Mouse (Mus musculus): ENCODE measurements around the gene Nubp2.

Nubp2 gene

GRCm38 (mm10) chr17:24860076-24860475 lies 26.1 kb downstream of the Nubp2 start:
- no peak for DNase-seq

- no peak for DNase-seq
These were observed 27.2 kb downstream of the Nubp2 start for GRCm38 (mm10) chr17:24858967-24859366.

- no peak for DNase-seq
These were observed 28.2 kb downstream of the Nubp2 start for GRCm38 (mm10) chr17:24857831-24858470.

- no peak for DNase-seq
These were observed 29.6 kb downstream of the Nubp2 start for GRCm38 (mm10) chr17:24856589-24856988.

- no peak for DNase-seq
These were observed 30.2 kb downstream of the Nubp2 start for GRCm38 (mm10) chr17:24855838-24856464.

- no peak for DNase-seq
These were observed 34.6 kb downstream of the Nubp2 start for GRCm38 (mm10) chr17:24851381-24852125.

GRCm38 (mm10) chr17:24850773-24851127 lies 35.4 kb downstream of the Nubp2 start:
- no peak for DNase-seq

GRCm38 (mm10) chr17:24850065-24850772 lies 35.9 kb downstream of the Nubp2 start, which contains the start of gene Fahd1:
Gene Fahd1, minus strand, starts transcription at chr17:24850364.
- peak; percentile 96 to 97 for DNase-seq

GRCm38 (mm10) chr17:24849733-24850064 lies 36.5 kb downstream of the Nubp2 start:
- no peak for DNase-seq

- DNase-seq = no peak
These were observed 37.5 kb downstream of the Nubp2 start for GRCm38 (mm10) chr17:24848600-24849031.

GRCm38 (mm10) chr17:24847386-24847785 lies 38.8 kb downstream of the Nubp2 start:
- no peak for DNase-seq

- DNase-seq = no peak
These were observed 41.6 kb downstream of the Nubp2 start for GRCm38 (mm10) chr17:24844525-24844924.

GRCm38 (mm10) chr17:24842631-24843030 lies 43.5 kb downstream of the Nubp2 start:
- DNase-seq = no peak

- DNase-seq = peak in 1 of 2 experiments; percentile 39
These were observed 45.0 kb downstream of the Nubp2 start for GRCm38 (mm10) chr17:24841133-24841532.

GRCm38 (mm10) chr17:24840341-24840740 lies 45.8 kb downstream of the Nubp2 start:
- DNase-seq = no peak

GRCm38 (mm10) chr17:24839842-24840241 lies 46.3 kb downstream of the Nubp2 start, which contains the start of gene Hagh:
Gene Hagh, plus strand, starts transcription at chr17:24840143.
- DNase-seq = no peak
